Mouse (Mus musculus) spleen, adult 12 weeks (tissue): ENCODE measurements around the gene Rassf3.

Source experiments
- DNase-seq: peaks from one replicate; pipeline ENCODE4 v3.0.0; 2022; ENCODE audit warnings: low spot score

The Rassf3 gene

GRCm38 (mm10) chr10:121489941-121490340 is 13.8 kb upstream of the Rassf3 start:
- DNase-seq = no peak

- DNase-seq = peak; percentile 42
Observed at GRCm38 (mm10) chr10:121488623-121489299, 12.6 kb upstream of the Rassf3 start.

- DNase-seq = no peak
Observed at GRCm38 (mm10) chr10:121487716-121488115, 11.6 kb upstream of the Rassf3 start.

GRCm38 (mm10) chr10:121486350-121486749 is 10.2 kb upstream of the Rassf3 start:
- DNase-seq = no peak

GRCm38 (mm10) chr10:121483364-121483763 is 7.2 kb upstream of the Rassf3 start:
- DNase-seq = no peak

- DNase-seq = no peak
Observed at GRCm38 (mm10) chr10:121481141-121481540, 5.0 kb upstream of the Rassf3 start.

- DNase-seq = no peak
Observed at GRCm38 (mm10) chr10:121479987-121480386, 3.8 kb upstream of the Rassf3 start.

- no peak for DNase-seq
Observed at GRCm38 (mm10) chr10:121477433-121477832, 1.3 kb upstream of the Rassf3 start.

GRCm38 (mm10) chr10:121476968-121477337 is 806 bp upstream of the Rassf3 start:
- no peak for DNase-seq

- DNase-seq = no peak
Observed at GRCm38 (mm10) chr10:121475672-121476146, 438 bp downstream of the Rassf3 start.

GRCm38 (mm10) chr10:121475101-121475671 is 961 bp downstream of the Rassf3 start:
- DNase-seq = no peak

- DNase-seq = no peak
Observed at GRCm38 (mm10) chr10:121474288-121474687, 1.9 kb downstream of the Rassf3 start.

- DNase-seq = peak; percentile 26
Observed at GRCm38 (mm10) chr10:121473723-121474215, 2.4 kb downstream of the Rassf3 start.

GRCm38 (mm10) chr10:121472593-121473217 is 3.4 kb downstream of the Rassf3 start:
- no peak for DNase-seq

- no peak for DNase-seq
Observed at GRCm38 (mm10) chr10:121471570-121472197, 4.5 kb downstream of the Rassf3 start.

- DNase-seq = no peak
Observed at GRCm38 (mm10) chr10:121469625-121470024, 6.5 kb downstream of the Rassf3 start.

- DNase-seq = no peak
Observed at GRCm38 (mm10) chr10:121468985-121469384, 7.2 kb downstream of the Rassf3 start.

GRCm38 (mm10) chr10:121468261-121468660 is 7.9 kb downstream of the Rassf3 start:
- DNase-seq = no peak

GRCm38 (mm10) chr10:121467792-121468191 is 8.4 kb downstream of the Rassf3 start:
- no peak for DNase-seq

- DNase-seq = no peak
Observed at GRCm38 (mm10) chr10:121467016-121467415, 9.1 kb downstream of the Rassf3 start.

GRCm38 (mm10) chr10:121465033-121465432 is 11.1 kb downstream of the Rassf3 start:
- no peak for DNase-seq

GRCm38 (mm10) chr10:121462162-121462881 is 13.8 kb downstream of the Rassf3 start:
- DNase-seq = no peak
